In genomic region chr19:56874601-56875315, GRCm38 (mm10) we compare ENCODE assay signal across 9 mouse cellular contexts. TPM values are rescaled to one million over a fixed set of nuclear protein-coding genes. Genes with fewer than 3 reads are reported as not detected.
DNase-seq lines count a peak whose midpoint lies in the region; ATAC-seq and TF ChIP-seq lines count a peak whose summit lies in the region.
"Had no signal": no experiment of that assay in that cellular context is flagged by ENCODE, and none has a peak within 500 bp of the region (broad histone marks: within the 10 kb centered on the region; RNA-seq: fewer than 3 reads in every experiment).

No protein-coding gene starts in this region.

- H3K27me3 ChIP-seq in heart, embryonic 15.5 days = peaks cover 83% of the 10 kb centered on the region
- peaks cover 88% of the 10 kb centered on the region for H3K27me3 ChIP-seq in embryonic facial prominence, embryonic 10.5 days (replicated peaks; ENCODE audit: low read depth, poor library complexity, severe bottlenecking)
- peaks cover 22% of the 10 kb centered on the region for H3K27me3 ChIP-seq in intestine, embryonic 16.5 days (replicated peaks; ENCODE audit: control insufficient read depth, insufficient read depth, low read length)
- peaks cover 46% of the 10 kb centered on the region for H3K27me3 ChIP-seq in midbrain, postnatal 0 days (ENCODE audit: insufficient read depth, low read length)

- peak overlapping the region; percentile 96 for H3K4me2 ChIP-seq in heart, embryonic 15.5 days
- H3K4me2 ChIP-seq in intestine, embryonic 16.5 days (ENCODE audit: low read depth, low read length) = peak overlapping the region; percentile 98
- peak overlapping the region; percentile 99 for H3K4me2 ChIP-seq in midbrain, postnatal 0 days (ENCODE audit: low read depth, low read length, poor library complexity, severe bottlenecking)

- H3K4me3 ChIP-seq in heart, embryonic 15.5 days = peak overlapping the region; percentile 54
- H3K4me3 ChIP-seq in embryonic facial prominence, embryonic 10.5 days = peak overlapping the region; percentile 69
- peak overlapping the region; percentile 52 for H3K4me3 ChIP-seq in intestine, embryonic 16.5 days (ENCODE audit: low read length)
- peak overlapping the region; percentile 48 for H3K4me3 ChIP-seq in midbrain, postnatal 0 days (ENCODE audit: low read depth, low read length)

- intact Hi-C loops in heart, postnatal 36 days (cut with DNase I) = no loop called here

- no peaks in the 10 kb centered on the region for H3K36me3 ChIP-seq in heart, embryonic 15.5 days
- H3K36me3 ChIP-seq in embryonic facial prominence, embryonic 10.5 days (replicated peaks) = no peaks in the 10 kb centered on the region
- H3K36me3 ChIP-seq in intestine, embryonic 16.5 days (ENCODE audit: control insufficient read depth, insufficient read depth, low read length) = no peaks in the 10 kb centered on the region
- no peaks in the 10 kb centered on the region for H3K36me3 ChIP-seq in midbrain, postnatal 0 days (ENCODE audit: insufficient read depth, low read length)

- no peak for DNase-seq in heart, postnatal 36 days
- DNase-seq in embryonic facial prominence, embryonic 10.5 days (ENCODE audit: low spot score) = peak; percentile 45
- DNase-seq in midbrain, postnatal 0 days (ENCODE audit: low spot score) = no peak
- DNase-seq in T-cell, adult 2 months (ENCODE audit: low spot score) = no peak
- no peak for DNase-seq in urinary bladder, postnatal 14 days (ENCODE audit: low spot score)
- DNase-seq in urinary bladder, postnatal 36 days (ENCODE audit: low spot score in 2 of 2) = no peak

- H3K27ac ChIP-seq in heart, embryonic 15.5 days = no peak overlapping the region
- H3K27ac ChIP-seq in embryonic facial prominence, embryonic 10.5 days (replicated peaks) = peak overlapping the region; percentile 83
- H3K27ac ChIP-seq in intestine, embryonic 16.5 days (ENCODE audit: low read length) = no peak overlapping the region
- no peak overlapping the region for H3K27ac ChIP-seq in midbrain, postnatal 0 days (ENCODE audit: low read depth, low read length)

- 0 out of 2 replicates have a peak, but pooled peaks have one; percentile 7 for ATAC-seq in heart, embryonic 15.5 days (replicated peaks; ENCODE audit: insufficient number of reproducible peaks, insufficient read depth, low FRiP score, low read depth)
- ATAC-seq in intestine, embryonic 16.5 days = peak; percentile 18; the same call in 1 of the 2 replicates
- no peak for ATAC-seq in midbrain, postnatal 0 days (ENCODE audit: low FRiP score)

- no peaks in the 10 kb centered on the region for H3K9me3 ChIP-seq in heart, embryonic 15.5 days (replicated peaks)
- no peaks in the 10 kb centered on the region for H3K9me3 ChIP-seq in embryonic facial prominence, embryonic 10.5 days
- no peaks in the 10 kb centered on the region for H3K9me3 ChIP-seq in intestine, embryonic 16.5 days (ENCODE audit: control insufficient read depth, low read length)
- H3K9me3 ChIP-seq in midbrain, postnatal 0 days (ENCODE audit: low read length) = no peaks in the 10 kb centered on the region
- H3K9me3 ChIP-seq: megakaryocyte, embryonic 14.5 days had no signal

- WGBS in heart, embryonic 15.5 days = 10% methylated on average over 30 of the region's 30 CpGs
- 9% methylated on average over 30 of the region's 30 CpGs for WGBS in embryonic facial prominence, embryonic 10.5 days
- 9% methylated on average over 30 of the region's 30 CpGs for WGBS in intestine, embryonic 16.5 days
- WGBS in midbrain, postnatal 0 days = 7% methylated on average over 30 of the region's 30 CpGs

- no peak for TF ChIP-seq CTCF in midbrain, postnatal 0 days (IDR thresholded peaks at IDR 0.05)

- peaks cover 12% of the 10 kb centered on the region for H3K4me1 ChIP-seq in heart, embryonic 15.5 days (replicated peaks)
- peaks cover 40% of the 10 kb centered on the region for H3K4me1 ChIP-seq in embryonic facial prominence, embryonic 10.5 days
- peaks cover 14% of the 10 kb centered on the region; the same call in 1 of the 2 replicates for H3K4me1 ChIP-seq in intestine, embryonic 16.5 days (ENCODE audit: control insufficient read depth, insufficient read depth, low read length)
- peaks cover 7% of the 10 kb centered on the region; the same call in 1 of the 2 replicates for H3K4me1 ChIP-seq in midbrain, postnatal 0 days (ENCODE audit: insufficient read depth, low read length)

- peak overlapping the region; percentile 37; the same call in 1 of the 2 replicates for H3K9ac ChIP-seq in heart, embryonic 15.5 days
- H3K9ac ChIP-seq in intestine, embryonic 16.5 days (ENCODE audit: low read depth, low read length) = peak overlapping the region; percentile 55
- H3K9ac ChIP-seq in midbrain, postnatal 0 days (replicated peaks; ENCODE audit: low read length, poor library complexity, severe bottlenecking) = 0 out of 2 replicates have a peak overlapping the region, but pooled peaks have one; percentile 39

RNA-seq across cellular contexts. Expression of gene Vwa2, which starts 0.7 kb away (rescaled TPM):
- 0.16 and 0.65 TPM in 2 replicates for polyA plus RNA-seq in heart, embryonic 15.5 days (2015; fragmentation: Nextera tagmentation; extraction: Ambion mirVana)
- not detected for total RNA-seq in heart, postnatal 36 days (2021)
- 5.7 and 6.4 TPM in 2 replicates for polyA plus RNA-seq in embryonic facial prominence, embryonic 10.5 days (2016; fragmentation: Nextera tagmentation; extraction: Ambion mirVana)
- polyA plus RNA-seq in intestine, embryonic 16.5 days (2015; fragmentation: Nextera tagmentation; extraction: Ambion mirVana) = 0.29 and 0.43 TPM in 2 replicates
- total RNA-seq in midbrain, postnatal 0 days (2014; rRNA removed) = 0.77 and 1.4 TPM in 2 replicates
- polyA plus RNA-seq in midbrain, postnatal 0 days (2015; fragmentation: Nextera tagmentation; extraction: Ambion mirVana) = 0.37 and 0.68 TPM in 2 replicates

RNA-seq across cellular contexts. Expression of gene Tdrd1, which starts 48.7 kb away (rescaled TPM):
- 0.31 and 0.61 TPM in 2 replicates for polyA plus RNA-seq in heart, embryonic 15.5 days (2015; fragmentation: Nextera tagmentation; extraction: Ambion mirVana)
- total RNA-seq in heart, postnatal 36 days (2021) = not detected
- polyA plus RNA-seq in embryonic facial prominence, embryonic 10.5 days (2016; fragmentation: Nextera tagmentation; extraction: Ambion mirVana) = 0.60 and 0.88 TPM in 2 replicates
- 0.71 and 0.82 TPM in 2 replicates for polyA plus RNA-seq in intestine, embryonic 16.5 days (2015; fragmentation: Nextera tagmentation; extraction: Ambion mirVana)
- 0.85 and 0.99 TPM in 2 replicates for total RNA-seq in midbrain, postnatal 0 days (2014; rRNA removed)
- 0.52 and 0.88 TPM in 2 replicates for polyA plus RNA-seq in midbrain, postnatal 0 days (2015; fragmentation: Nextera tagmentation; extraction: Ambion mirVana)

RNA-seq across cellular contexts. Expression of gene Ccdc186, which starts 52.8 kb away (rescaled TPM):
- polyA plus RNA-seq in heart, embryonic 15.5 days (2015; fragmentation: Nextera tagmentation; extraction: Ambion mirVana) = 17.8 and 19.0 TPM in 2 replicates
- total RNA-seq in heart, postnatal 36 days (2021) = 10 to 100 TPM; 26.8 to 28.8 TPM
- polyA plus RNA-seq in embryonic facial prominence, embryonic 10.5 days (2016; fragmentation: Nextera tagmentation; extraction: Ambion mirVana) = 16.2 and 16.4 TPM in 2 replicates
- 10.5 and 12.9 TPM in 2 replicates for polyA plus RNA-seq in intestine, embryonic 16.5 days (2015; fragmentation: Nextera tagmentation; extraction: Ambion mirVana)
- total RNA-seq in midbrain, postnatal 0 days (2014; rRNA removed) = 13.5 and 30.1 TPM in 2 replicates
- polyA plus RNA-seq in midbrain, postnatal 0 days (2015; fragmentation: Nextera tagmentation; extraction: Ambion mirVana) = 16.8 and 20.8 TPM in 2 replicates
